In the genomic region with DNA sequence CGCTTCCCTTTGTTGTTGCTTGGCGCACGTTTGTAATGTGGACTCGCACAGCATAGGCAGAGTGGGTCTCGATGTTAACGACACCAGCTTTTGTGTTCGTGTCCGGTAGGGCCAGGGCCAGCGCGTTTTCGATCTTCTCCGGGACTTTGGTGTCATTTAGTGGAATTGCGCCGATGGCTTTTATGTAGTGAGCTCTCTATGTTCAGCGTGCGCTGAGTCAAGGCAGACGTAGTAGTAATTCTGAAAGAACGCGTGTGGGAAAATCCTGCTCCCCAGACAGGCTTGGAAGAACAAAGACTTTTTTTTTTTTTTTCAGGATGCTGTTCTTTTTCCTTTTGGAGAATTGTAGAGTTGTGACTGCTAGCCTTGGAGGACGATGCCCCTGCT, we compare ENCODE assay signal across 8 mouse cellular contexts. TPM values are rescaled to one million over a fixed set of nuclear protein-coding genes. Genes with fewer than 3 reads are reported as not detected.
DNase-seq lines count a peak whose midpoint lies in the region; ATAC-seq and TF ChIP-seq lines count a peak whose summit lies in the region.

No protein-coding gene starts in this region.

- peak overlapping the region; percentile 89 for H3K4me3 ChIP-seq in kidney, embryonic 16.5 days (ENCODE audit: low read length)
- peak overlapping the region; percentile 96 to 98 for H3K4me3 ChIP-seq in MEL (ENCODE audit: control insufficient read depth in 1 of 2, insufficient read depth in 1 of 2, low read depth in 2 of 2, low read length in 2 of 2)
- peak overlapping the region; percentile 92 for H3K4me3 ChIP-seq in embryonic facial prominence, embryonic 14.5 days (ENCODE audit: low read depth, low read length)
- peak overlapping the region; percentile 80 for H3K4me3 ChIP-seq in hindbrain, embryonic 13.5 days
- H3K4me3 ChIP-seq in liver, embryonic 13.5 days (replicated peaks), result peak overlapping the region; percentile 89

- no peak for TF ChIP-seq POLR2A in MEL (IDR thresholded peaks at IDR 0.05; ENCODE audit: control insufficient read depth in 1 of 2, insufficient read depth in 1 of 2, low read depth in 1 of 2, low read length in 2 of 2, poor library complexity in 1 of 2)

- H3K9ac ChIP-seq in kidney, embryonic 16.5 days (replicated peaks; ENCODE audit: low read length), result peak overlapping the region; percentile 97
- peak overlapping the region; percentile 96 for H3K9ac ChIP-seq in MEL (ENCODE audit: control insufficient read depth, low read depth, low read length, poor library complexity, severe bottlenecking)
- H3K9ac ChIP-seq in embryonic facial prominence, embryonic 14.5 days (ENCODE audit: low read depth, low read length), result peak overlapping the region; percentile 89
- peak overlapping the region; percentile 99 for H3K9ac ChIP-seq in hindbrain, embryonic 13.5 days
- H3K9ac ChIP-seq in liver, embryonic 13.5 days, result peak overlapping the region; percentile 97

- no peak for DNase-seq in kidney, postnatal 4 days
- DNase-seq in MEL (ENCODE audit: low read depth, low spot score), result peak; percentile 68
- DNase-seq in embryonic facial prominence, embryonic 14.5 days (ENCODE audit: low spot score), result peak; percentile 69
- DNase-seq in liver, embryonic 13.5 days, result no peak
- peak; percentile 67 for DNase-seq in retina, embryonic 14.5 days (ENCODE audit: low spot score)
- no peak for DNase-seq in urinary bladder, adult 2 months (ENCODE audit: low spot score)

- H3K27ac ChIP-seq in kidney, embryonic 16.5 days (ENCODE audit: low read length), result peak overlapping the region; percentile 93
- peak overlapping the region; percentile 93 for H3K27ac ChIP-seq in MEL (ENCODE audit: control insufficient read depth, low read depth, low read length)
- H3K27ac ChIP-seq in embryonic facial prominence, embryonic 14.5 days (replicated peaks; ENCODE audit: low read depth, low read length), result peak overlapping the region; percentile 94
- peak overlapping the region; percentile 96 for H3K27ac ChIP-seq in hindbrain, embryonic 13.5 days
- H3K27ac ChIP-seq in liver, embryonic 13.5 days, result peak overlapping the region; percentile 95

- peaks cover 42% of the 10 kb centered on the region for H3K79me2 ChIP-seq in MEL (ENCODE audit: control insufficient read depth, insufficient read depth, low read length, poor library complexity)

- H3K27me3 ChIP-seq in kidney, embryonic 16.5 days (ENCODE audit: insufficient read depth, low read length), result no peaks in the 10 kb centered on the region
- no peaks in the 10 kb centered on the region for H3K27me3 ChIP-seq in MEL (ENCODE audit: control insufficient read depth in 1 of 2, insufficient read depth in 2 of 2, low read length in 2 of 2)
- no peaks in the 10 kb centered on the region for H3K27me3 ChIP-seq in embryonic facial prominence, embryonic 14.5 days (replicated peaks; ENCODE audit: control insufficient read depth, insufficient read depth, low read length)
- H3K27me3 ChIP-seq in hindbrain, embryonic 13.5 days, result no peaks in the 10 kb centered on the region
- H3K27me3 ChIP-seq in liver, embryonic 13.5 days, result no peaks in the 10 kb centered on the region

- 0% methylated on average over 20 of the region's 20 CpGs for WGBS in kidney, embryonic 16.5 days
- under 1% methylated on average over 19 of the region's 20 CpGs for WGBS in embryonic facial prominence, embryonic 14.5 days
- under 1% methylated on average over 20 of the region's 20 CpGs for WGBS in hindbrain, embryonic 13.5 days
- under 1% methylated on average over 20 of the region's 20 CpGs for WGBS in liver, embryonic 13.5 days (ENCODE audit: insufficient replicate concordance)

- peak overlapping the region; percentile 76 for H3K4me2 ChIP-seq in kidney, embryonic 16.5 days (replicated peaks; ENCODE audit: low read depth, low read length)
- H3K4me2 ChIP-seq in embryonic facial prominence, embryonic 14.5 days (ENCODE audit: low read depth, low read length), result peak overlapping the region; percentile 51
- H3K4me2 ChIP-seq in hindbrain, embryonic 13.5 days, result peak overlapping the region; percentile 71
- peak overlapping the region; percentile 85 for H3K4me2 ChIP-seq in liver, embryonic 13.5 days

- no peaks in the 10 kb centered on the region for H3K9me3 ChIP-seq in kidney, embryonic 16.5 days (ENCODE audit: low read length)
- H3K9me3 ChIP-seq in MEL (replicated peaks; ENCODE audit: insufficient read depth, low read length), result no peaks in the 10 kb centered on the region
- no peaks in the 10 kb centered on the region for H3K9me3 ChIP-seq in embryonic facial prominence, embryonic 14.5 days (ENCODE audit: control insufficient read depth, low read length)
- H3K9me3 ChIP-seq in hindbrain, embryonic 13.5 days, result no peaks in the 10 kb centered on the region
- H3K9me3 ChIP-seq in liver, embryonic 13.5 days (replicated peaks), result no peaks in the 10 kb centered on the region

- no peak for TF ChIP-seq RAD21 in MEL (IDR thresholded peaks at IDR 0.05; ENCODE audit: low read depth, low read length)

- TF ChIP-seq EP300 in MEL (IDR thresholded peaks at IDR 0.05; ENCODE audit: low read depth in 1 of 2, low read length in 2 of 2), result no peak

- ATAC-seq in kidney, embryonic 16.5 days (ENCODE audit: low FRiP score, low TSS enrichment), result no peak
- ATAC-seq in embryonic facial prominence, embryonic 14.5 days (ENCODE audit: low read depth), result peak; percentile 1; the same call in 1 of the 2 replicates
- ATAC-seq in hindbrain, embryonic 13.5 days (ENCODE audit: low FRiP score), result peak; percentile 1; the same call in 1 of the 2 replicates
- ATAC-seq in liver, embryonic 13.5 days (ENCODE audit: low read depth), result no peak

- no peak for TF ChIP-seq CTCF in MEL (IDR thresholded peaks at IDR 0.05 in 2 of 3, conservative IDR thresholded peaks at IDR 0.05 in 1 of 3; ENCODE audit: control insufficient read depth in 1 of 3, insufficient read depth in 1 of 3, low read depth in 2 of 3, low read length in 3 of 3, poor library complexity in 1 of 3, severe bottlenecking in 1 of 3)

- H3K4me1 ChIP-seq in kidney, embryonic 16.5 days (ENCODE audit: insufficient read depth, low read length), result peaks cover 25% of the 10 kb centered on the region
- peaks cover 5 to 27% of the 10 kb centered on the region in 2 experiments for H3K4me1 ChIP-seq in MEL (ENCODE audit: control insufficient read depth in 1 of 2, insufficient read depth in 2 of 2, low read length in 2 of 2)
- H3K4me1 ChIP-seq in embryonic facial prominence, embryonic 14.5 days (ENCODE audit: control insufficient read depth, insufficient read depth, low read length), result peaks cover 4% of the 10 kb centered on the region; the same call in 1 of the 2 replicates
- peaks cover 41% of the 10 kb centered on the region for H3K4me1 ChIP-seq in hindbrain, embryonic 13.5 days (replicated peaks)
- peaks cover 62% of the 10 kb centered on the region for H3K4me1 ChIP-seq in liver, embryonic 13.5 days (replicated peaks)

- no peaks in the 10 kb centered on the region for H3K36me3 ChIP-seq in kidney, embryonic 16.5 days (ENCODE audit: insufficient read depth, low read length)
- H3K36me3 ChIP-seq in MEL (ENCODE audit: control insufficient read depth in 1 of 2, insufficient read depth in 2 of 2, low read length in 2 of 2), result peaks cover 0 to 22% of the 10 kb centered on the region in 2 experiments; a peak in 2 of 4 replicates
- no peaks in the 10 kb centered on the region for H3K36me3 ChIP-seq in embryonic facial prominence, embryonic 14.5 days (ENCODE audit: control insufficient read depth, insufficient read depth, low read length)
- no peaks in the 10 kb centered on the region for H3K36me3 ChIP-seq in hindbrain, embryonic 13.5 days
- no peaks in the 10 kb centered on the region for H3K36me3 ChIP-seq in liver, embryonic 13.5 days

TF ChIP-seq in MEL, 35 proteins besides CTCF, POLR2A, EP300 and RAD21:
- TF ChIP-seq ZNF384 (IDR thresholded peaks at IDR 0.05; ENCODE audit: low read depth, low read length) (peak; percentile 20; the same call in 1 of the 2 replicates), MAX (IDR thresholded peaks at IDR 0.05; ENCODE audit: low read length) (0 out of 2 replicates have a peak, but pooled peaks have one; percentile 12), NELFE (IDR thresholded peaks at IDR 0.05; ENCODE audit: low read depth, low read length) (no peak)

RNA-seq across cellular contexts. Expression of a gene that starts 0.6 kb away (rescaled TPM):
- 12.0 and 12.5 TPM in 2 replicates for polyA plus RNA-seq in kidney, embryonic 16.5 days (2015; fragmentation: Nextera tagmentation; extraction: Ambion mirVana)
- 21.1 and 23.1 TPM in 2 replicates for total RNA-seq in MEL (2012; rRNA removed)
- polyA plus RNA-seq in MEL (2012; ENCODE audit: insufficient read depth in 1 of 2, insufficient read length in 2 of 2, low read depth in 1 of 2, low replicate concordance in 2 of 2, missing spikeins in 1 of 2), result 10 to 100 TPM in 1 of 2 experiments, not detected in 1; 20.5 TPM
- polyA plus RNA-seq in embryonic facial prominence, embryonic 14.5 days (2014; fragmentation: Nextera tagmentation; extraction: Ambion mirVana), result 11.9 and 12.8 TPM in 2 replicates
- 26.1 and 26.6 TPM in 2 replicates for polyA plus RNA-seq in hindbrain, embryonic 13.5 days (2015; fragmentation: Nextera tagmentation; extraction: Ambion mirVana)
- polyA plus RNA-seq in liver, embryonic 13.5 days (2015; fragmentation: Nextera tagmentation; extraction: Ambion mirVana), result 6.3 and 9.0 TPM in 2 replicates
- 6.8 and 8.9 TPM in 2 replicates for polyA plus RNA-seq in urinary bladder, adult 2 months (2012; rRNA removed)

Comparison
In these comparisons a context has a peak if more than half of its experiments do, and no peak if none do; other contexts are left out.
1. ATAC-seq: peak in embryonic facial prominence, embryonic 14.5 days (single experiment) and hindbrain, embryonic 13.5 days (single experiment); none in kidney, embryonic 16.5 days (single experiment) and liver, embryonic 13.5 days (single experiment).
2. DNase-seq: peak in MEL (single experiment), embryonic facial prominence, embryonic 14.5 days (single experiment) and retina, embryonic 14.5 days (single experiment); none in kidney, postnatal 4 days (0 of 2), liver, embryonic 13.5 days (single experiment) and urinary bladder, adult 2 months (single experiment).
3. Peak in every context shown above with its lines, with median percentiles within 50 percentile points of each other: H3K27ac ChIP-seq, H3K4me2 ChIP-seq, H3K4me3 ChIP-seq and H3K9ac ChIP-seq.